Mouse (Mus musculus) E14TG2a.4 (cell line): ENCODE data around the gene Aurka.

Experiments used
- CTCF ChIP-seq: conservative IDR thresholded peaks from 2 replicates; pipeline ENCODE4 v1.5.1; 2014; ENCODE audit warnings: low read length
- NANOG ChIP-seq: IDR thresholded peaks from 2 replicates; pipeline ENCODE4 v1.6.1; 2014; ENCODE audit warnings: borderline replicate concordance, low read length, mixed read lengths
- POU5F1 ChIP-seq: IDR thresholded peaks from 2 replicates; pipeline ENCODE4 v1.6.1; 2014; ENCODE audit warnings: low read length, borderline replicate concordance

DNA sequence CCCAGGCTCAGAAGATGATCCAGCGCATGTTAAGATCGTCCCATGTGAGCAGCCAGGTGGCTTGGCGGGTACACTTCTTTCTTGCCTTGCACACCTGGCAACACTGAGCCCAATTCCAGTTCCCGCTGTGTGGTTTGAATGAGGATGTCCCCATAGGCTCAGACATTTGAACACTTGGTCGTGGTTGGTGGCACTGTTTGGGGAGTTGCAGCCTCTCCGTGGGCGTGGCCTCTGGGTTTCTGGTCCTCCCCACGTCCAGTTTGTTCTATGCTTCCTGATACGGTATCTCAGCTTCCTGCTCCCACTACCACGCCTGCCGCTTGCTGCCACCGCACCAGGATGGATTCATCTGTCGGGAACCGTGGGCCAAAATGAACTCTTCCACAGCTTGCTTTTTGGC, 20.6 kb downstream of the Aurka start:
- no peak for TF ChIP-seq CTCF
- no peak for TF ChIP-seq POU5F1
- TF ChIP-seq NANOG = no peak
